Comparison of ENCODE assay signal across 16 mouse cellular contexts in the genomic region with DNA sequence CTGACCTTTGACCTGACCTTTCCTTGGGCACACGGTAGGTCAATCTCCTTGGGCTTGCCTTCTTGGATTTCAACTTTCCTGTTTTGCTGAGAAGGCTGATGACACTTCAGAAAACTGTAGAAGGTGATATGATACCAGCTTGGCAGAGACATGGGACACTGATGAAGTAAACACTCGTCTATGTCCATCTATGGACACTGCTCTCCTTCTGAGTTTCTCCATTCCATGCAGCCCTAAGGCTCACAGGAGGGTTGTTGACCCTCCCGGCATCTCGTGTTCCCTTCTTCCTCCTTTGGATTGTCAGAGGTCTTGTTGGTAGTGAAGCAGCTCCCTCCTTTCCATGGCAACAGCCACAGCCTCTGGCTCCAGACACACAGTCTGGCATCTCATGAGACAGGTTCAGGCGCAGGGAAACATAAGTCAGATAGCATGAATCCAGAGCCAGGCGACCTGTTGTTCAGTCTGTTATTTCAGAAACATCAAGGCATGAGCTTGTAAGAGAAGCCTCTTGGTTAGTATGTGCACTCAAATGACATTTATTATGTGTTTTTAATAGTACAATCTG.
A peak's percentile ranks its signal among the peaks of the same experiment; 100 is the strongest.
DNase-seq lines count a peak whose midpoint lies in the region; ATAC-seq and TF ChIP-seq lines count a peak whose summit lies in the region.
"Had no signal": no experiment of that assay in that cellular context is flagged by ENCODE, and none has a peak within 500 bp of the region (broad histone marks: within the 10 kb centered on the region; RNA-seq: fewer than 3 reads in every experiment).

No protein-coding gene starts in this region.

- 0 out of 2 replicates have a peak overlapping the region, but pooled peaks have one; percentile 49 for H3K27ac ChIP-seq in forebrain, embryonic 15.5 days (replicated peaks)
- H3K27ac ChIP-seq in forebrain, embryonic 10.5 days: no peak overlapping the region
- no peak overlapping the region for H3K27ac ChIP-seq in kidney, postnatal 0 days
- H3K27ac ChIP-seq in embryonic facial prominence, embryonic 13.5 days: no peak overlapping the region
- H3K27ac ChIP-seq: liver, embryonic 13.5 days; neural tube, embryonic 15.5 days; stomach, postnatal 0 days had no signal

- H3K4me2 ChIP-seq in forebrain, embryonic 15.5 days (replicated peaks): no peak overlapping the region
- no peak overlapping the region for H3K4me2 ChIP-seq in kidney, postnatal 0 days (ENCODE audit: low read length)
- peak overlapping the region; percentile 4; the same call in 1 of the 2 replicates for H3K4me2 ChIP-seq in embryonic facial prominence, embryonic 13.5 days
- H3K4me2 ChIP-seq: heart, embryonic 12.5 days; liver, embryonic 13.5 days; neural tube, embryonic 15.5 days had no signal

- peak; percentile 44; the same call in 1 of the 2 replicates for ATAC-seq in forebrain, embryonic 15.5 days (replicated peaks)
- 0 out of 2 replicates have a peak, but pooled peaks have one; percentile 33 for ATAC-seq in kidney, postnatal 0 days (replicated peaks; ENCODE audit: low FRiP score, low read depth)
- ATAC-seq in embryonic facial prominence, embryonic 13.5 days (ENCODE audit: insufficient number of reproducible peaks, insufficient read depth, low FRiP score, low TSS enrichment, low read depth): no peak
- ATAC-seq: lung, postnatal 0 days had no signal

- peaks cover 12% of the 10 kb centered on the region for H3K4me1 ChIP-seq in forebrain, embryonic 15.5 days
- no peaks in the 10 kb centered on the region for H3K4me1 ChIP-seq in forebrain, embryonic 10.5 days
- H3K4me1 ChIP-seq in kidney, postnatal 0 days (replicated peaks; ENCODE audit: insufficient read depth, low read length): no peaks in the 10 kb centered on the region
- no peaks in the 10 kb centered on the region for H3K4me1 ChIP-seq in embryonic facial prominence, embryonic 13.5 days
- H3K4me1 ChIP-seq: heart, embryonic 12.5 days; liver, embryonic 13.5 days; megakaryocyte, embryonic 14.5 days; neural tube, embryonic 15.5 days had no signal

- WGBS in forebrain, embryonic 15.5 days: 78% methylated on average over 6 of the region's 6 CpGs
- 70% methylated on average over 6 of the region's 6 CpGs for WGBS in forebrain, embryonic 10.5 days
- WGBS in kidney, postnatal 0 days: 42% methylated on average over 6 of the region's 6 CpGs
- WGBS in embryonic facial prominence, embryonic 13.5 days: 29% methylated on average over 6 of the region's 6 CpGs

- H3K9ac ChIP-seq in forebrain, embryonic 15.5 days (replicated peaks): no peak overlapping the region
- no peak overlapping the region for H3K9ac ChIP-seq in kidney, postnatal 0 days (ENCODE audit: low read depth, low read length)
- no peak overlapping the region for H3K9ac ChIP-seq in embryonic facial prominence, embryonic 13.5 days
- H3K9ac ChIP-seq: heart, embryonic 12.5 days; liver, embryonic 13.5 days; neural tube, embryonic 15.5 days had no signal

- no peak for DNase-seq in forebrain, embryonic 10.5 days (ENCODE audit: extremely low spot score, low spot score)
- DNase-seq in kidney, postnatal 0 days (ENCODE audit: low spot score): no peak
- DNase-seq in kidney, adult 9 months: no peak
- DNase-seq in layer of hippocampus, postnatal 14 days (ENCODE audit: low spot score in 2 of 2): peak; percentile 45 to 71
- DNase-seq in frontal cortex, postnatal 25 days (ENCODE audit: low spot score in 2 of 2): no peak
- DNase-seq in ovary, postnatal 36 days (ENCODE audit: low spot score): no peak
- DNase-seq: adrenal gland, adult 2 months; cerebellum, adult 9-10 months; liver, embryonic 13.5 days had no signal

- H3K27me3 ChIP-seq in forebrain, embryonic 15.5 days: no peaks in the 10 kb centered on the region
- H3K27me3 ChIP-seq in forebrain, embryonic 10.5 days (ENCODE audit: poor library complexity, severe bottlenecking): no peaks in the 10 kb centered on the region
- no peaks in the 10 kb centered on the region for H3K27me3 ChIP-seq in kidney, postnatal 0 days (ENCODE audit: insufficient read depth, low read length)
- H3K27me3 ChIP-seq in embryonic facial prominence, embryonic 13.5 days: no peaks in the 10 kb centered on the region
- H3K27me3 ChIP-seq: heart, embryonic 12.5 days; liver, embryonic 13.5 days; megakaryocyte, embryonic 14.5 days; neural tube, embryonic 15.5 days had no signal

- no peak overlapping the region for H3K4me3 ChIP-seq in forebrain, embryonic 15.5 days
- no peak overlapping the region for H3K4me3 ChIP-seq in forebrain, embryonic 10.5 days
- no peak overlapping the region for H3K4me3 ChIP-seq in kidney, postnatal 0 days (replicated peaks; ENCODE audit: low read depth, low read length)
- no peak overlapping the region for H3K4me3 ChIP-seq in embryonic facial prominence, embryonic 13.5 days
- H3K4me3 ChIP-seq: heart, embryonic 12.5 days; liver, embryonic 13.5 days; megakaryocyte, embryonic 14.5 days; neural tube, embryonic 15.5 days had no signal

- TF ChIP-seq CTCF in kidney, postnatal 0 days (IDR thresholded peaks at IDR 0.05; ENCODE audit: low read depth): no peak

- no peaks in the 10 kb centered on the region for H3K36me3 ChIP-seq in forebrain, embryonic 15.5 days
- no peaks in the 10 kb centered on the region for H3K36me3 ChIP-seq in forebrain, embryonic 10.5 days (replicated peaks)
- H3K36me3 ChIP-seq in kidney, postnatal 0 days (ENCODE audit: insufficient read depth, low read length): no peaks in the 10 kb centered on the region
- H3K36me3 ChIP-seq in embryonic facial prominence, embryonic 13.5 days: no peaks in the 10 kb centered on the region
- H3K36me3 ChIP-seq: heart, embryonic 12.5 days; liver, embryonic 13.5 days; neural tube, embryonic 15.5 days had no signal

- no peaks in the 10 kb centered on the region for H3K9me3 ChIP-seq in forebrain, embryonic 15.5 days
- H3K9me3 ChIP-seq in forebrain, embryonic 10.5 days: no peaks in the 10 kb centered on the region
- H3K9me3 ChIP-seq in kidney, postnatal 0 days (replicated peaks; ENCODE audit: low read length): no peaks in the 10 kb centered on the region
- H3K9me3 ChIP-seq in embryonic facial prominence, embryonic 13.5 days: no peaks in the 10 kb centered on the region
- H3K9me3 ChIP-seq: heart, embryonic 12.5 days; liver, embryonic 13.5 days; neural tube, embryonic 15.5 days had no signal

Comparison
In these comparisons a context has a peak if more than half of its experiments do, and no peak if none do; other contexts are left out.
1. DNase-seq: peak in layer of hippocampus, postnatal 14 days (2 of 2); none in forebrain, embryonic 10.5 days (single experiment), kidney, postnatal 0 days (single experiment), kidney, adult 9 months (single experiment), frontal cortex, postnatal 25 days (0 of 2) and ovary, postnatal 36 days (single experiment).